ENCODE assay signal across 9 mouse cellular contexts in the genomic region with DNA sequence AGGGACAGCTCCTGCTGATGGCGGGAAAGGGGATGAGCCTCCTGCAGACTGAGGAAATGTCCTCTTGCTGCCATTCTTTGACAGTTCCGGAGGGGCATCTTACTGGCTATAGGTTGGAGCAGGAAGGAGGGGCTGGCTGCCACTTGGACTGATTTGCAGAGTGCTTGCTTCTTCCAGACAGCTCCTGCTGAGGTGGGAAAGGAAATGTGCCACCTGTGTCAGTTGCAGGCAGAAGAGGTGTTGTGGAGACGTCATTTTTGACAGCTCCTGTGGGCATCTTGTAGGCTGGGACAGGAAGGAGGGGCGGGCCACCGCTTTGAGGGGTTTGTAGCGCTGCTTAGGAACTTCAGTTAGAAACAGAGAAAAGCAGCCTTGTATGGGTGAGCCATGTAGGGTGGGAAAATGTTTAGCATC. TPM values are rescaled to one million over a fixed set of nuclear protein-coding genes. Genes with fewer than 3 reads are reported as not detected.
DNase-seq lines count a peak whose midpoint lies in the region; ATAC-seq and TF ChIP-seq lines count a peak whose summit lies in the region.
"Had no signal": no experiment of that assay in that cellular context is flagged by ENCODE, and none has a peak within 500 bp of the region (broad histone marks: within the 10 kb centered on the region; RNA-seq: fewer than 3 reads in every experiment).

No protein-coding gene starts in this region.

- H3K9me3 ChIP-seq in lung, embryonic 16.5 days (ENCODE audit: control insufficient read depth, low read length): no peaks in the 10 kb centered on the region
- H3K9me3 ChIP-seq in forebrain, embryonic 13.5 days (replicated peaks): no peaks in the 10 kb centered on the region
- no peaks in the 10 kb centered on the region for H3K9me3 ChIP-seq in liver, embryonic 13.5 days (replicated peaks)

- TF ChIP-seq POLR2A in lung, adult 2 months (IDR thresholded peaks at IDR 0.05; ENCODE audit: borderline replicate concordance, extremely low read depth, low read depth, low read length): no peak

- no peak overlapping the region for H3K9ac ChIP-seq in lung, embryonic 16.5 days (ENCODE audit: low read length)
- H3K9ac ChIP-seq in forebrain, embryonic 13.5 days: peak overlapping the region; percentile 43; the same call in 1 of the 2 replicates
- no peak overlapping the region for H3K9ac ChIP-seq in liver, embryonic 13.5 days

- no peak for TF ChIP-seq CTCF in lung, adult 2 months (IDR thresholded peaks at IDR 0.05; ENCODE audit: insufficient read depth, low read length)

- H3K4me1 ChIP-seq in lung, embryonic 16.5 days (replicated peaks; ENCODE audit: control insufficient read depth, insufficient read depth, low read length): no peaks in the 10 kb centered on the region
- H3K4me1 ChIP-seq in forebrain, embryonic 13.5 days: no peaks in the 10 kb centered on the region; the same call in 1 of the 2 replicates
- H3K4me1 ChIP-seq in liver, embryonic 13.5 days (replicated peaks): 0 out of 2 replicates have a peak, but pooled peaks cover 2% of the 10 kb centered on the region
- no peaks in the 10 kb centered on the region for H3K4me1 ChIP-seq in lung, adult 2 months (ENCODE audit: control insufficient read depth, insufficient read depth, low read length)

- no peaks in the 10 kb centered on the region for H3K27me3 ChIP-seq in lung, embryonic 16.5 days (ENCODE audit: control insufficient read depth, insufficient read depth, low read depth, low read length)
- H3K27me3 ChIP-seq in forebrain, embryonic 13.5 days: peaks cover 6% of the 10 kb centered on the region; the same call in 1 of the 2 replicates
- H3K27me3 ChIP-seq in liver, embryonic 13.5 days: 0 out of 2 replicates have a peak, but pooled peaks cover 3% of the 10 kb centered on the region

- peak; percentile 52; the same call in 1 of the 2 replicates for ATAC-seq in lung, embryonic 16.5 days (ENCODE audit: low read depth)
- peak; percentile 73 for ATAC-seq in forebrain, embryonic 13.5 days
- ATAC-seq in liver, embryonic 13.5 days (ENCODE audit: low read depth): 0 out of 2 replicates have a peak, but pooled peaks have one; percentile 15

- peak overlapping the region; percentile 39 for H3K4me2 ChIP-seq in lung, embryonic 16.5 days (ENCODE audit: low read depth, low read length)
- H3K4me2 ChIP-seq in forebrain, embryonic 13.5 days: peak overlapping the region; percentile 59
- H3K4me2 ChIP-seq in liver, embryonic 13.5 days: peak overlapping the region; percentile 57

- WGBS in lung, embryonic 16.5 days: 49% methylated on average over 6 of the region's 6 CpGs
- 59% methylated on average over 6 of the region's 6 CpGs for WGBS in forebrain, embryonic 13.5 days
- 36% methylated on average over 6 of the region's 6 CpGs for WGBS in liver, embryonic 13.5 days (ENCODE audit: insufficient replicate concordance)
- WGBS in lung, adult 2 months: 37% methylated on average over 6 of the region's 6 CpGs

- no peaks in the 10 kb centered on the region for H3K36me3 ChIP-seq in lung, embryonic 16.5 days (ENCODE audit: control insufficient read depth, insufficient read depth, low read length)
- H3K36me3 ChIP-seq in forebrain, embryonic 13.5 days (ENCODE audit: poor library complexity, severe bottlenecking): no peaks in the 10 kb centered on the region
- no peaks in the 10 kb centered on the region for H3K36me3 ChIP-seq in liver, embryonic 13.5 days

- H3K27ac ChIP-seq in lung, embryonic 16.5 days (ENCODE audit: low read length): no peak overlapping the region
- H3K27ac ChIP-seq in forebrain, embryonic 13.5 days: peak overlapping the region; percentile 16; the same call in 1 of the 2 replicates
- H3K27ac ChIP-seq in liver, embryonic 13.5 days: no peak overlapping the region

- peak overlapping the region; percentile 44 for H3K4me3 ChIP-seq in lung, embryonic 16.5 days (ENCODE audit: low read length)
- H3K4me3 ChIP-seq in forebrain, embryonic 13.5 days: peak overlapping the region; percentile 42
- H3K4me3 ChIP-seq in liver, embryonic 13.5 days (replicated peaks): peak overlapping the region; percentile 52
- no peak overlapping the region for H3K4me3 ChIP-seq in lung, adult 2 months (replicated peaks; ENCODE audit: extremely low read depth, low read depth, low read length)

- DNase-seq in lung, postnatal 4 days: no peak
- DNase-seq in liver, embryonic 13.5 days: no peak
- DNase-seq in testis, postnatal 10 days (ENCODE audit: low spot score): peak; percentile 37
- DNase-seq in gastrocnemius, adult 8-10 months (ENCODE audit: low spot score in 2 of 2): no peak
- DNase-seq in adrenal gland, adult 8-10 months: no peak
- DNase-seq in lung, adult 2 months: no peak

RNA-seq across cellular contexts. Expression of gene Fam198a, which starts 13.3 kb away (rescaled TPM):
- 2.4 and 2.7 TPM in 2 replicates for polyA plus RNA-seq in lung, embryonic 16.5 days (2015; fragmentation: Nextera tagmentation; extraction: Ambion mirVana)
- 1.0 and 1.2 TPM in 2 replicates for polyA plus RNA-seq in forebrain, embryonic 13.5 days (2015; fragmentation: Nextera tagmentation; extraction: Ambion mirVana)
- polyA plus RNA-seq in liver, embryonic 13.5 days (2015; fragmentation: Nextera tagmentation; extraction: Ambion mirVana): 0.12 and 0.25 TPM in 2 replicates
- under 1 TPM; 0.31 to 0.94 (median 0.60) TPM for total RNA-seq in gastrocnemius, adult 8-10 months (2022)
- total RNA-seq in adrenal gland, adult 8-10 months (2022): 1 to 10 TPM; 1.8 to 2.7 (median 2.3) TPM
- 5.8 and 8.4 TPM in 2 replicates for polyA plus RNA-seq in lung, adult 2 months (2012; rRNA removed)

RNA-seq across cellular contexts. Expression of gene Cyp8b1, which starts 21.4 kb away (rescaled TPM):
- polyA plus RNA-seq in lung, embryonic 16.5 days (2015; fragmentation: Nextera tagmentation; extraction: Ambion mirVana): 0.28 TPM in 1 of 2 replicates, not detected in the other
- polyA plus RNA-seq in forebrain, embryonic 13.5 days (2015; fragmentation: Nextera tagmentation; extraction: Ambion mirVana): not detected in 2 replicates
- polyA plus RNA-seq in liver, embryonic 13.5 days (2015; fragmentation: Nextera tagmentation; extraction: Ambion mirVana): 0.46 and 0.63 TPM in 2 replicates
- not detected for total RNA-seq in gastrocnemius, adult 8-10 months (2022)
- total RNA-seq in adrenal gland, adult 8-10 months (2022): under 1 TPM; 0.54 to 0.84 (median 0.72) TPM
- 0.90 and 1.1 TPM in 2 replicates for polyA plus RNA-seq in lung, adult 2 months (2012; rRNA removed)
- polyA plus RNA-seq: small intestine, adult 2 months had no signal

RNA-seq across cellular contexts. Expression of gene Ackr2, which starts 39.3 kb away (rescaled TPM):
- 1.6 and 2.9 TPM in 2 replicates for polyA plus RNA-seq in lung, embryonic 16.5 days (2015; fragmentation: Nextera tagmentation; extraction: Ambion mirVana)
- polyA plus RNA-seq in forebrain, embryonic 13.5 days (2015; fragmentation: Nextera tagmentation; extraction: Ambion mirVana): 1.1 and 1.7 TPM in 2 replicates
- polyA plus RNA-seq in liver, embryonic 13.5 days (2015; fragmentation: Nextera tagmentation; extraction: Ambion mirVana): 0.21 and 0.27 TPM in 2 replicates
- 1 to 10 TPM in 1 of 4 experiments, under 1 TPM in 3; 0.61 to 1.2 (median 0.64) TPM for total RNA-seq in gastrocnemius, adult 8-10 months (2022)
- 1 to 10 TPM in 1 of 4 experiments, under 1 TPM in 3; 0.77 to 2.1 (median 0.88) TPM for total RNA-seq in adrenal gland, adult 8-10 months (2022)
- 43.2 and 46.8 TPM in 2 replicates for polyA plus RNA-seq in lung, adult 2 months (2012; rRNA removed)

RNA-seq across cellular contexts. Expression of gene Pomgnt2, which starts 59.5 kb away (rescaled TPM):
- 11.5 and 12.1 TPM in 2 replicates for polyA plus RNA-seq in lung, embryonic 16.5 days (2015; fragmentation: Nextera tagmentation; extraction: Ambion mirVana)
- 16.7 and 17.3 TPM in 2 replicates for polyA plus RNA-seq in forebrain, embryonic 13.5 days (2015; fragmentation: Nextera tagmentation; extraction: Ambion mirVana)
- 2.6 and 3.0 TPM in 2 replicates for polyA plus RNA-seq in liver, embryonic 13.5 days (2015; fragmentation: Nextera tagmentation; extraction: Ambion mirVana)
- total RNA-seq in gastrocnemius, adult 8-10 months (2022): 10 to 100 TPM; 14.1 to 17.8 (median 16.4) TPM
- 10 to 100 TPM; 21.3 to 31.3 (median 28.5) TPM for total RNA-seq in adrenal gland, adult 8-10 months (2022)
- 14.5 and 14.8 TPM in 2 replicates for polyA plus RNA-seq in lung, adult 2 months (2012; rRNA removed)

Comparison
In these comparisons a context has a peak if more than half of its experiments do, and no peak if none do; other contexts are left out.
1. RNA of gene Ackr2, which starts 39.3 kb away (polyA plus RNA-seq): 43.2 to 46.8 TPM in lung, adult 2 months; 1.6 to 2.9 TPM in lung, embryonic 16.5 days, 1.1 to 1.7 TPM in forebrain, embryonic 13.5 days and 0.21 to 0.27 TPM in liver, embryonic 13.5 days; every median in the first group is over 10 times any median in the second.
2. ATAC-seq: peak in every context shown above with its lines; median percentile 73 in forebrain, embryonic 13.5 days; 52 in lung, embryonic 16.5 days; 15 in liver, embryonic 13.5 days.
3. Peak in every context shown above with its lines, with median percentiles within 50 percentile points of each other: H3K4me2 ChIP-seq.